Mouse (Mus musculus) heart, adult 2 months (tissue): ENCODE data around the gene Odf2l.

ENCODE experiments used
- CTCF ChIP-seq: fragments of 200-600 bp; IDR thresholded peaks from 2 replicates; pipeline ENCODE4 v1.8.1; 2022; ENCODE audit warnings: antibody characterized with exemption, mild to moderate bottlenecking, moderate library complexity
- POLR2A ChIP-seq: fragments of 200-500 bp; IDR thresholded peaks from 2 replicates; pipeline ENCODE4 v1.6.1; 2011; ENCODE audit warnings: mild to moderate bottlenecking, low read depth, low read length, control low read depth; ENCODE audit not compliant: insufficient read depth

DNA sequence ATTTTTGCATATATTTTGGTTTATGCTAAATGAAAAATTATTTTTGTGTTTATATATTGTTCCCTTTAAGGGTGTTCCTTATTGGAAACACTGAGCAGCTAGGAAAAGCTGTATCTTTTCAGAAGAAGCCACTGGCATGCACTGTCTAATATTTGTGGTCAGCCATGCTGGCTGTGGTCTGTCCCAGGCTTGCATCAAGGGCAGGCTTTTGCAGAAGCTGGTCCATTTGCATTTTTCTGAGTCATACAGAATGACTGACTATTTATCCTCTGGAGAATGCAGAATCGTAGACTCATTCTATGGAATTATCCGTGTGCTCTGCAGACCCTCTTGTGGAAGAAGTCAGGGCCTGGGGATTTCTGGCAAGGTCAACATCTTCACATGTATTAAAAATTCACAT lies 79.7 kb downstream of the Odf2l start:
- TF ChIP-seq CTCF (no peak), POLR2A (no peak)
